Mouse (Mus musculus): Measurements from ENCODE around the gene Aptx. TPM values are rescaled to one million over a fixed set of nuclear protein-coding genes. Genes with fewer than 3 reads are reported as not detected.
A peak's percentile ranks its signal among the peaks of the same experiment; 100 is the strongest.

Gene Aptx
- 5.2 to 14.7 TPM (median 5.3 TPM) in 3 replicates for total RNA-seq (2017)

- ATAC-seq (replicated peaks; ENCODE audit: insufficient number of reproducible peaks, low FRiP score, low TSS enrichment, poor library complexity, severe bottlenecking): peak; percentile 95
These were observed at the start of gene Aptx for GRCm38 (mm10) chr4:40702797-40703709. Gene Aptx (minus strand): TSS chr4:40703194.

DNA sequence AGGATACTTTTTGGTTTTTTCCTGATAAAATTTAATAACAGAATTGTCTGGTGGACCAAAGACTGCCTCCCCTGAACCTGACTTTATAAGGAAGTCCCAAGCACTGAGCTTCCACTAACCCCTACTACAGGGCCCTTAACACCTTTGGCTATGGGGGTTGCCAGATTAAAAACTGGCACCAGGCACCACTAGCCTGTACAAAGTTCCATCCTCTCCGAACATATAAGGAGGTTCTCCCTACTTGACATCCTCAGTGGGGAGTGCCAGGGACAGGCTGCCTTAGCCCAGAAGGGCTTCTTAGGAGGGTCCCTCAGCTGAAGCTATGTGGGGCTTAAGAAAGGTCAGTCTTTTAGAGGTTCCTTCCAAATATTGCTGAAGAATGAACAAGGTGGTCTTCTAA lies 32.4 kb upstream of the Aptx start:
- no peak for ATAC-seq (replicated peaks; ENCODE audit: insufficient number of reproducible peaks, low FRiP score, low TSS enrichment, poor library complexity, severe bottlenecking)

GRCm38 (mm10) chr4:40731262-40731661 lies 28.3 kb upstream of the Aptx start:
- ATAC-seq (replicated peaks; ENCODE audit: insufficient number of reproducible peaks, low FRiP score, low TSS enrichment, poor library complexity, severe bottlenecking): no peak

DNA sequence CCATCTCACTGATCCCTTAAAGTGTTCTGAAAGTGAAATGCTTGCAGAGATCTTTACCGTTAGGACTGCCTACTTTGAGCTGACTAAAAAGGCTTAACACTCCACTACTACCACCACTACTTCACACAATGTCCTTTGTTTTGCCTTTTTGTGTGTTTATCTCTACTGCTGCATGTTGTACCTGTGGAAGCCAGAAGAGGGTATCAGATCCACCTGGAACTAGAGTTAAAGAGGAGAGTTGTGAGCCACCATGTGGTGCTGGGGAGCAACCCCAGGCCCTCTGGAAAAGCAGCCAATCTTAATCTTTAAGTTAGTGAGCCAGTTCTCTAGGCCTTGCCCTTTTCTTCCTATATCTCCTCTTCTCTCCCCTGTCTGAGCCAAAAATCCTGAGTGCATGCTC lies 24.3 kb upstream of the Aptx start:
- no peak for ATAC-seq (replicated peaks; ENCODE audit: insufficient number of reproducible peaks, low FRiP score, low TSS enrichment, poor library complexity, severe bottlenecking)

- ATAC-seq (replicated peaks; ENCODE audit: insufficient number of reproducible peaks, low FRiP score, low TSS enrichment, poor library complexity, severe bottlenecking): no peak
These were observed 22.6 kb upstream of the Aptx start for GRCm38 (mm10) chr4:40725554-40725953.

DNA sequence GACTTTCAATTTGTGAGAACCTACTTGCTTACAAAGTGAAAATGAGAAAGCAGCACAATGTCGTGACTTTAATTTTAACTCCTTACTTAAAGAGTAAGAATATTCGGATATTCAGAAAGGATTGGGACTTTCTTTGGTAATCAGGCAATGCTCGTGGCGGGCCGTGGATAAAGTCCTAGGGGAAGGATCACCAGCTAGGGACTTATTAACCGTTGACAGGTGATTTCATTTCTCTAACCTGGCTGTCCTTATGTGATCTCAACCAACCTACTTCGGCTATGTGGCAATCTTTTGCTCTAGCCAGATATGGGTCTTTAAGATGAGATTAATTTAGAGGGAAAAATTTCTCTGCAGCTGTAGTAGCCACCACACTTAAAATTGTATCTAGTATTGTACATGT lies 22.1 kb upstream of the Aptx start:
- ATAC-seq (replicated peaks; ENCODE audit: insufficient number of reproducible peaks, low FRiP score, low TSS enrichment, poor library complexity, severe bottlenecking): no peak

DNA sequence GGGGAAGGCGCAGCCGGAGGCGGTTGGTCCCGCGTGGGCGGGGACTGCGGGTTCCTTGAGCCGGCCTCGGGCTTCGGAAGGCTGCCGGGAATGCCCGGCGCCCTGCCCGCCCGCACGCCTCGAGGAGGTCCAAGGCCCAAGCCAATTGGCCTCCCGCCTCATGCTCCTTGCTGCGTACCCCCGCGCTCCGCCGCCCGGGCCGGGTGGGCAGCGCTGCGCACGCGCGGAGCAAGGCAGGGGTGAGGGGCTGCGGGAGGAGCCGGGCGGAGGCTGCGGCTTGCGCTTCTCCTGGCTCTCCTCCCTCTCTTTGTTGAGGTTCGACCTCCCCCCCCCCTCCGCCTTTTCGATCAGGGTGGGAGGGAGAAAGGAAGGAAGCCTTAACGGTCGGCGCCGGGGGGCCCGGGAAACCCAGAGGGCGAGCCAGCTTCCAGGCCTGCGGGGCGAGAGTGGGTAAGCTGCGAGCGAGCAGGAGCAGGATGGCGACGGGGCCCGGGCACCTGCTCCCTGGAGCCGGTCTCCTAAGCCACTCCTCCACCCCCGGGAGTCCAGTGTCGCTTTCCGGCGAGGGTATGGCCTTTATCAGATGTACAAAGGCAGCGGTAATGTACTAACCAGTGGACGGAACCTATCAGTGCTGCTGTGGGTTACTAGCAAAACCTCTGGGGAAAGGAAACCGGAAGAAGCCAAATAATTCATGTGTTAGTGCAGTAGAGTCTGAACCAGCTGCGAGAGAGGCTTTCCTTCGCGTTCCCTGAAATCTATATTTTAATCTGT lies 19.9 kb upstream of the Aptx start:
- ATAC-seq (replicated peaks; ENCODE audit: insufficient number of reproducible peaks, low FRiP score, low TSS enrichment, poor library complexity, severe bottlenecking): peak; percentile 76

DNA sequence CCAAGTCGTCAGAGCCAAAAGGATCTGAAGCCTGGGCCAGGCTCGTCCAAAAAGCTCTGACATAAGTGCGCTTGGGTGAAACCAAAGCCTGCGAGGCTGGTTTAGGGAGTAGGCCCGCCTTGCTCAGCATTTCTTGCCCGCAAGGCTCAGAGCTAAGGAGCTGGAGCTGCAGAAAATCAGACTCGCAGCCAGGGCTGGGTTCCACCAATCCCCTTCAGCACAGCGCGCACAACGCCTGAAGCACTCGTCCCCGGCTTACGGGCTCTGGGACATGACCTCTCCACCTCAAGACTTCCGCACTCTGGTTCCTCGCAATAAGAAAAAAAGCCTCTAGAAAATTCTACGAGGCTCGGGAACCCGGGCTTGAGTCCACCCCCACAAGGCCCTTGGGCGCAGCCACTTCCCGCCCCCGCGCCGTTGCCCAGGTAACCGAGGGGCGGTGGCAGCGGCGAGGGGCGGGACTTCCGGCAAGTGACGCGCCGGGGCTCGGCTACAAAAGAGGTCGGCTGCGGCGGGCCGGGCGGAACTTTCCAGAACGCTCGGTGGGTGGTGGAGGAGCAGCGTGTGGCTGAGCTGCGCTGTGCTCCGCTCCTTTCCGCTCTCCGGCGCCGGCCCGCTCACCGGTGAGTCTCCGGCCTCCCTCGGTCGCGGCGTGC lies 19.1 kb upstream of the Aptx start, which contains the start of gene Dnaja1:
TSS of gene Dnaja1 (plus strand) at position 140 of the 656 bp plus-strand sequence.
- ATAC-seq (replicated peaks; ENCODE audit: insufficient number of reproducible peaks, low FRiP score, low TSS enrichment, poor library complexity, severe bottlenecking): peak; percentile 70

GRCm38 (mm10) chr4:40720910-40721309 lies 17.9 kb upstream of the Aptx start:
- ATAC-seq (replicated peaks; ENCODE audit: insufficient number of reproducible peaks, low FRiP score, low TSS enrichment, poor library complexity, severe bottlenecking): peak; percentile 54

DNA sequence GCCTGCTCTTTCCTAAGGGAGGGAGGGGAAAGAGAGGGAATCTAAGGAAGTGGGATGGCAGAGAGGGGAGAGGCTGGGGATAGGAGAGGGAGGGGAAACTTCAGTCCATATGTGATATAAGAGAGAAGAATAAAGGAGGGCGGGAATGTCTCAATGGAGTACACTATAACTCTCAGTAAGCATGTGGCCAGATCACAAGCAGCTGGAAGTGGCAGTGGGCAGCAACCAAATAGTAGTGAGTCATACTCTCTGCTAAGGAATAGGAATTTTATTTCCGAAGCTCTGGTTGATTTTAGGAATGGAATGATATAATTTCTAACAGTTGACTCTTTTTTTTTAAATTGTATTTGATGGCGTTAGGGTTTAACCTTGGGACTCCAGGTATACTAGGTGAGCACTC lies 14.1 kb upstream of the Aptx start:
- no peak for ATAC-seq (replicated peaks; ENCODE audit: insufficient number of reproducible peaks, low FRiP score, low TSS enrichment, poor library complexity, severe bottlenecking)

DNA sequence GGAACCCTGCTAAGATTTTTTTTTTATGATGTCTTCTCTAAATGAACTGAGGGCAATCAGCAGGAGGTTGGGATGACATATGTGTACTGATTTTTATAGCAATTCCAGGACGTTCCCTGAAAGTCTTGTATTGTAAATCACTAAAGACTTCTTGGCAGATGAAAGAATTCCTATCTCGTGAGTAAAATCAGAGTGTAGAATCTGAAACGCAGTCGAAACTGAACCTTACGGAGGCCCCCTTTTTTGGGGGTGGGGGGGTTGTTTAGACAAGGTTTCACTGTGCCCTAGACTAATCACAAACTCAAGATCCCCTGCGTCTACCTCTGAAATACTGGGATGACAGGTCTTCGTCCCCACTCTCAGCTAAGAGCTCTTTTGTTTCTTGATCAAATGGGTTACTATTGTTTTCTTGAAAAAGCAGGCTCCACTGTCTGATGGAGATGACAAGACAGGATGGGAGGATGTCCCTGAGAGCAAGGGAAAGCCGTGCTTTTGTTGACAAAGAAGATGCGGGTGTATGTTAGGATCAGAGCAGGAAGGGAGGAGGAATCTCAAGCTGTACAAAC lies 799 bp upstream of the Aptx start:
- ATAC-seq (replicated peaks; ENCODE audit: insufficient number of reproducible peaks, low FRiP score, low TSS enrichment, poor library complexity, severe bottlenecking): no peak

- no peak for ATAC-seq (replicated peaks; ENCODE audit: insufficient number of reproducible peaks, low FRiP score, low TSS enrichment, poor library complexity, severe bottlenecking)
These were observed 1.2 kb downstream of the Aptx start for GRCm38 (mm10) chr4:40701796-40702195.

DNA sequence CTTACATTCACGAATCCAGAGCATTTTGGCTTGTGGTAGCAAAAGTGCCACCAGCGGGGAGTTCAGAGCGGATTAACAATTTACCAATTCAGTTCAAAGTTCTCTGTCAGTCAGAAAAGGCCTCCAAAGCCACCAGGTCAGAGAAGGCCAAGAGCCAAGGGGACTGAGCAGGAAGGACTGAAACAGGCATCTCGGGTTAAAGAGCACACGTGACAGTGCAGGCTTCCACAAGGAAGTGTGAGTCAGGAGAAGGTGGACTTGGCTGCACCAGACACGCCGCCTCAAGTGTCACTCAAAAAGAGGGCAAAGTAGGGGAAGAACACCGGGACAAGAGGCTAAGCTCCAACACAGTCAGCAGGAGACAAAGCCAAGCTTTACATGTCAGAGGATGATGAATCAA lies 2.8 kb downstream of the Aptx start:
- ATAC-seq (replicated peaks; ENCODE audit: insufficient number of reproducible peaks, low FRiP score, low TSS enrichment, poor library complexity, severe bottlenecking): no peak

GRCm38 (mm10) chr4:40697059-40697458 lies 5.9 kb downstream of the Aptx start:
- no peak for ATAC-seq (replicated peaks; ENCODE audit: insufficient number of reproducible peaks, low FRiP score, low TSS enrichment, poor library complexity, severe bottlenecking)

DNA sequence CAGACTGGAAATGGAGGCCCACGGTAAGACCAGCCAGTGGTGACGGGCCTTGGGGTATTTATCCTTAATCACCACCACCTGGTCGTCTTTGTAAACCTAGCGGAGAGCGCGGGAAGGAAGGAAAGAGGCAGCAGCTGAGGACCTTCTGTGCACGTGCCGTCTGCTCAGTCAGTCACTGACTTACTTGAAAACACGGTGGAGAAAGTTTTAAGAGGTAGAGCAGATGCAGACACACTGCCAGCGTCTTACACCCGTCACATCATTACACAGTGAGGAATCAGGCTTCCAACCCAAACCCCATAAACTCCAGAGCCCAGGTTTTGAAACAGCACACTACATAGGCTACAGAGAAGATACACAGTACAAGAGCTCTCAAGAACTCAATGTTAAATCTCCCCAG lies 11.9 kb downstream of the Aptx start:
- no peak for ATAC-seq (replicated peaks; ENCODE audit: insufficient number of reproducible peaks, low FRiP score, low TSS enrichment, poor library complexity, severe bottlenecking)

GRCm38 (mm10) chr4:40683306-40683705 lies 19.7 kb downstream of the Aptx start:
- no peak for ATAC-seq (replicated peaks; ENCODE audit: insufficient number of reproducible peaks, low FRiP score, low TSS enrichment, poor library complexity, severe bottlenecking)

GRCm38 (mm10) chr4:40682359-40682758 lies 20.6 kb downstream of the Aptx start:
- ATAC-seq (replicated peaks; ENCODE audit: insufficient number of reproducible peaks, low FRiP score, low TSS enrichment, poor library complexity, severe bottlenecking): no peak

DNA sequence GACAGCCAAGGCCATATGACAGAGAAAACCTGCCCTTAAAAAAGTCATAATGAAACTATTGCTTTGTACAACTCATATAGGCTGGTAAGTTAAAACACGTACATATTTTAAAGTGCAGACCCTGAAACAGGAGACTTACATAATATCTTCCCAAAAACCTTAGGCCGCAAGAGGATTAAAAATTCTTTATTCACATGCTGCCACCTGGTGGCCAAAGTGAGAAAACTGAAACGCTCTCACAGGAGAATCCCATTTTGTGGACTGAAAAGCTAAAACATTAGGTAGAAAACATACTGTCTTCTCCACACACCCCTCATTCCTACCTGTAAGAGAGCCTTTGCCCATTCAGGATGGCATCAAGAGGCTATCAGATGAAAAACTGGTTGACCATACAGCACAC lies 21.1 kb downstream of the Aptx start:
- no peak for ATAC-seq (replicated peaks; ENCODE audit: insufficient number of reproducible peaks, low FRiP score, low TSS enrichment, poor library complexity, severe bottlenecking)

GRCm38 (mm10) chr4:40680250-40680860 lies 22.6 kb downstream of the Aptx start:
- ATAC-seq (replicated peaks; ENCODE audit: insufficient number of reproducible peaks, low FRiP score, low TSS enrichment, poor library complexity, severe bottlenecking): peak; percentile 75
